Mouse (Mus musculus): ENCODE data around the gene Zfp981. TPM values are rescaled to one million over a fixed set of nuclear protein-coding genes. Genes with fewer than 3 reads are reported as not detected.
"Not testable (repeated sequence)": the region's sequence is repeated elsewhere in the genome, so short reads cannot be mapped to it uniquely, and the experiment has no call there.

Gene Zfp981
- polyA plus RNA-seq (2012; rRNA removed), result 0.14 and 0.17 TPM in 2 replicates

GRCm38 (mm10) chr4:146501727-146502126 lies at the start of gene Zfp981:
TSS of gene Zfp981 (plus strand) at chr4:146502027.
- DNase-seq (ENCODE audit: extremely low spot score in 1 of 2, low spot score in 1 of 2), result not testable (repeated sequence)

- DNase-seq (ENCODE audit: extremely low spot score in 1 of 2, low spot score in 1 of 2), result not testable (repeated sequence)
Measured at GRCm38 (mm10) chr4:146452576-146452975, 49.3 kb upstream of the Zfp981 start.

GRCm38 (mm10) chr4:146454170-146454569 lies 47.7 kb upstream of the Zfp981 start:
- not testable (repeated sequence) for DNase-seq (ENCODE audit: extremely low spot score in 1 of 2, low spot score in 1 of 2)

GRCm38 (mm10) chr4:146454896-146455295 lies 46.9 kb upstream of the Zfp981 start:
- DNase-seq (ENCODE audit: extremely low spot score in 1 of 2, low spot score in 1 of 2), result no peak

GRCm38 (mm10) chr4:146455321-146455721 lies 46.5 kb upstream of the Zfp981 start:
- DNase-seq (ENCODE audit: extremely low spot score in 1 of 2, low spot score in 1 of 2), result no peak

GRCm38 (mm10) chr4:146456061-146456726 lies 45.6 kb upstream of the Zfp981 start:
- DNase-seq (ENCODE audit: extremely low spot score in 1 of 2, low spot score in 1 of 2), result no peak

GRCm38 (mm10) chr4:146457126-146457525 lies 44.7 kb upstream of the Zfp981 start:
- DNase-seq (ENCODE audit: extremely low spot score in 1 of 2, low spot score in 1 of 2), result no peak

GRCm38 (mm10) chr4:146457720-146458119 lies 44.1 kb upstream of the Zfp981 start:
- no peak for DNase-seq (ENCODE audit: extremely low spot score in 1 of 2, low spot score in 1 of 2)

GRCm38 (mm10) chr4:146459822-146460221 lies 42.0 kb upstream of the Zfp981 start:
- DNase-seq (ENCODE audit: extremely low spot score in 1 of 2, low spot score in 1 of 2), result not testable (repeated sequence)

GRCm38 (mm10) chr4:146460685-146461084 lies 41.1 kb upstream of the Zfp981 start:
- DNase-seq (ENCODE audit: extremely low spot score in 1 of 2, low spot score in 1 of 2), result not testable (repeated sequence)

GRCm38 (mm10) chr4:146463649-146464351 lies 38.0 kb upstream of the Zfp981 start:
- not testable (repeated sequence) for DNase-seq (ENCODE audit: extremely low spot score in 1 of 2, low spot score in 1 of 2)

GRCm38 (mm10) chr4:146469984-146470383 lies 31.8 kb upstream of the Zfp981 start:
- not testable (repeated sequence) for DNase-seq (ENCODE audit: extremely low spot score in 1 of 2, low spot score in 1 of 2)

GRCm38 (mm10) chr4:146474181-146474580 lies 27.6 kb upstream of the Zfp981 start:
- not testable (repeated sequence) for DNase-seq (ENCODE audit: extremely low spot score in 1 of 2, low spot score in 1 of 2)

- not testable (repeated sequence) for DNase-seq (ENCODE audit: extremely low spot score in 1 of 2, low spot score in 1 of 2)
Measured at GRCm38 (mm10) chr4:146474716-146475676, 26.8 kb upstream of the Zfp981 start.

- not testable (repeated sequence) for DNase-seq (ENCODE audit: extremely low spot score in 1 of 2, low spot score in 1 of 2)
Measured at GRCm38 (mm10) chr4:146476260-146476659, 25.6 kb upstream of the Zfp981 start.

GRCm38 (mm10) chr4:146476959-146477358 lies 24.9 kb upstream of the Zfp981 start:
- DNase-seq (ENCODE audit: extremely low spot score in 1 of 2, low spot score in 1 of 2), result not testable (repeated sequence)

GRCm38 (mm10) chr4:146480376-146481096 lies 21.3 kb upstream of the Zfp981 start:
- DNase-seq (ENCODE audit: extremely low spot score in 1 of 2, low spot score in 1 of 2), result not testable (repeated sequence)

- DNase-seq (ENCODE audit: extremely low spot score in 1 of 2, low spot score in 1 of 2), result not testable (repeated sequence)
Measured at GRCm38 (mm10) chr4:146482546-146482945, 19.3 kb upstream of the Zfp981 start.

- not testable (repeated sequence) for DNase-seq (ENCODE audit: extremely low spot score in 1 of 2, low spot score in 1 of 2)
Measured at GRCm38 (mm10) chr4:146483571-146484280, 18.1 kb upstream of the Zfp981 start.
